In the genomic region with DNA sequence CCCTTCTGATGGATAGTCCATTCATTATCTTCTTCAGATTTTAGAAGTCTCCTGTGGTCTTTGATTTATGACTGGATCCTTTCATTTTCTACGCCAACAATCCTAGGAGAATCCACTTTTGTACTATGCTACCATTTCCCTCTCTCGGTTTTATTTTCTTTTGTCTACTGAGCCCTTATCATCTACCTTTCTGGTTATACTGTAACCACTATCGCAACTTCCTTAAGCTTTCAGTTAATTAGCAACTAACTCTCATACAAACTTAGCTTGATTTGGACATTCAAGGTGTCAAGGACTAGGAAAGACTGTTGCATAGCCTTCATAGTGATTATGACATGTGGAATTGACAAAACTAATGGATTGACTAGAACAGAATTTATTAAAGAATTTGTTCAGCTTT, we compare ENCODE assay signal across 27 mouse cellular contexts.
"Had no signal": no experiment of that assay in that cellular context is flagged by ENCODE, and none has a peak within 500 bp of the region (broad histone marks: within the 10 kb centered on the region; RNA-seq: fewer than 3 reads in every experiment).

No protein-coding gene starts in this region.

- H3K4me3 ChIP-seq: gastrocnemius, adult 2 months; heart, embryonic 10.5 days; heart, embryonic 12.5 days; hindbrain, embryonic 10.5 days; hindbrain, embryonic 12.5 days; kidney, embryonic 15.5 days; layer of hippocampus, adult 2 months; left cerebral cortex, adult 2 months; limb, embryonic 10.5 days; limb, embryonic 12.5 days; liver, embryonic 12.5 days had no signal

- H3K27me3 ChIP-seq: heart, embryonic 12.5 days; hindbrain, embryonic 12.5 days; kidney, embryonic 15.5 days; limb, embryonic 12.5 days; liver, embryonic 12.5 days had no signal

- DNase-seq: gastrocnemius, adult 2 months; gastrocnemius, postnatal 10 days; gastrocnemius, postnatal 25 days; heart, adult 18-20 months; heart, postnatal 10 days; heart, postnatal 4 days; kidney, adult 11 months; kidney, adult 2 months; kidney, adult 9 months; kidney, postnatal 14 days; kidney, postnatal 36 days; liver had no signal

- H3K9ac ChIP-seq: heart, embryonic 12.5 days; hindbrain, embryonic 12.5 days; hindbrain, embryonic 14.5 days; kidney, embryonic 15.5 days; limb, embryonic 12.5 days; liver, embryonic 12.5 days had no signal

- H3K4me1 ChIP-seq: heart, embryonic 10.5 days; heart, embryonic 12.5 days; hindbrain, embryonic 10.5 days; hindbrain, embryonic 12.5 days; kidney, embryonic 15.5 days; limb, embryonic 10.5 days; limb, embryonic 12.5 days; liver, embryonic 12.5 days had no signal

- H3K36me3 ChIP-seq: heart, embryonic 10.5 days; heart, embryonic 12.5 days; hindbrain, embryonic 10.5 days; hindbrain, embryonic 12.5 days; kidney, embryonic 15.5 days; limb, embryonic 10.5 days; limb, embryonic 12.5 days; liver, embryonic 12.5 days had no signal

- H3K27ac ChIP-seq: gastrocnemius, adult 2 months; heart, embryonic 10.5 days; hindbrain, embryonic 10.5 days; hindbrain, embryonic 12.5 days; hindbrain, embryonic 14.5 days; kidney, embryonic 15.5 days; kidney, postnatal 0 days; layer of hippocampus, adult 2 months; left cerebral cortex, adult 2 months; limb, embryonic 10.5 days; limb, embryonic 12.5 days; liver, embryonic 12.5 days had no signal

- H3K4me2 ChIP-seq: heart, embryonic 12.5 days; hindbrain, embryonic 12.5 days; hindbrain, embryonic 14.5 days; kidney, embryonic 15.5 days; limb, embryonic 12.5 days; liver, embryonic 12.5 days had no signal

- ATAC-seq: forebrain, embryonic 16.5 days; hindbrain, embryonic 16.5 days; inflammation-experienced regulatory T-cells, adult 6 months; liver, embryonic 12.5 days had no signal

- H3K9me3 ChIP-seq: heart, embryonic 10.5 days; heart, embryonic 12.5 days; hindbrain, embryonic 10.5 days; hindbrain, embryonic 12.5 days; kidney, embryonic 15.5 days; limb, embryonic 10.5 days; limb, embryonic 12.5 days; liver, embryonic 12.5 days had no signal
